8 mouse cellular contexts compared by ENCODE assay signal in the genomic region with DNA sequence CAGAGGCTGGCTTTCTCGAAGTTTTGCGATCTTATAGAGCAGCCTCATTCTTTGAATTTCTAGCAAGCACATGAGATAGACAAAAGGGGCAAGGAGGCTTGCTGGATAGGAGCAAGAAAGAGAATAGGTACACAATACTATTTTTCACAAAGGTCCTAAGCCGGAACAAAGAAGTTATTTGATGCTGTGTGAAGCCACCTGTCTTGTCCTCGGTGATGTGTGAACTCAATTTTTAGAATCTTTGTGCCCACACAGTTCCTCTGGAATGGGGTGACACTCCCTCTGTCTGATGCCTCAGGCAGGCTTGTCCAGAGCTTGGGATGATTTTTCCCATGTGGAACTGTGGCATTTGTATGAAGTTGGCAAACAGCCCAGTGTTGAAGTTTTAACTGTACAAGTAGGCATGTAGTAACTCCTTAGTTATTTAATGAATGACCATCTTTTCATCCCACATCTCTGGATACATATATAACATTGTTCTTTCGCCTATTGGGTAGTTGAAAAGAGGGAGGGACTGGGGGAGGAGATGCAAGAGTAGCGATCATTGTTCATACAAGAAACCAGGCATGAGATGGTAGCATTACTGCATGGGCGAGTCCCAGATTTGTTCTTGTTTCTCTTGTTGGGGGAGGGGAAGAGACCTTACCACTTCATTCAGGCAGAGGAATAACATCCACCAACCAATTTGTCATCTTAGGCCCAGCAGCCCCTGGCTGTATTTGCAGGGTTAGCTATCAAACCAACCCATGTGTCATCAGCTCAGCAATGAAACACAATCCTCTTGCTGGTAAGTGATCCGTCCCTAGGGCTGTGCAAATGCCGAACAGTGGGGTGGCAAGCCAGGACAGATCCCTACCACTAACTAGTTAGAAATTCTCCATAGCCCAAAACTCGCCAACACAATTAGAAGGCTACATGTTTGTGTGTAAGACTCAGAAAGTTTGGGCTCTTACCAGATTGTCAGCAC.
A peak's percentile ranks its signal among the peaks of the same experiment; 100 is the strongest.
DNase-seq lines count a peak whose midpoint lies in the region; ATAC-seq and TF ChIP-seq lines count a peak whose summit lies in the region.

No protein-coding gene starts in this region.

- H3K9me3 ChIP-seq in liver, embryonic 11.5 days (ENCODE audit: control insufficient read depth, low read length): no peaks in the 10 kb centered on the region
- H3K9me3 ChIP-seq in embryonic facial prominence, embryonic 13.5 days: no peaks in the 10 kb centered on the region
- H3K9me3 ChIP-seq in hindbrain, embryonic 13.5 days: no peaks in the 10 kb centered on the region
- H3K9me3 ChIP-seq in midbrain, postnatal 0 days (ENCODE audit: low read length): no peaks in the 10 kb centered on the region

- peaks cover 22% of the 10 kb centered on the region for H3K27me3 ChIP-seq in liver, embryonic 11.5 days (replicated peaks; ENCODE audit: control insufficient read depth, insufficient read depth, low read length)
- peaks cover 36% of the 10 kb centered on the region for H3K27me3 ChIP-seq in embryonic facial prominence, embryonic 13.5 days
- H3K27me3 ChIP-seq in hindbrain, embryonic 13.5 days: peaks cover 49% of the 10 kb centered on the region
- H3K27me3 ChIP-seq in midbrain, postnatal 0 days (ENCODE audit: insufficient read depth, low read length): no peaks in the 10 kb centered on the region

- no peak overlapping the region for H3K9ac ChIP-seq in liver, embryonic 11.5 days (ENCODE audit: low read depth, low read length)
- peak overlapping the region; percentile 71; the same call in 1 of the 2 replicates for H3K9ac ChIP-seq in embryonic facial prominence, embryonic 13.5 days
- H3K9ac ChIP-seq in hindbrain, embryonic 13.5 days: peak overlapping the region; percentile 29; the same call in 1 of the 2 replicates
- H3K9ac ChIP-seq in midbrain, postnatal 0 days (replicated peaks; ENCODE audit: low read length, poor library complexity, severe bottlenecking): no peak overlapping the region

- DNase-seq in liver, embryonic 11.5 days (ENCODE audit: low spot score): no peak
- no peak for DNase-seq in liver
- DNase-seq in midbrain, postnatal 0 days (ENCODE audit: low spot score): no peak
- DNase-seq in frontal cortex, postnatal 10 days (ENCODE audit: low spot score in 2 of 2): no peak

- peak overlapping the region; percentile 48; the same call in 1 of the 2 replicates for H3K4me3 ChIP-seq in liver, embryonic 11.5 days (ENCODE audit: low read depth, low read length)
- peak overlapping the region; percentile 54 for H3K4me3 ChIP-seq in embryonic facial prominence, embryonic 13.5 days
- peak overlapping the region; percentile 52 for H3K4me3 ChIP-seq in hindbrain, embryonic 13.5 days
- H3K4me3 ChIP-seq in midbrain, postnatal 0 days (ENCODE audit: low read depth, low read length): peak overlapping the region; percentile 46

- TF ChIP-seq CTCF in midbrain, postnatal 0 days (IDR thresholded peaks at IDR 0.05): no peak

- no peaks in the 10 kb centered on the region for H3K36me3 ChIP-seq in liver, embryonic 11.5 days (ENCODE audit: control insufficient read depth, insufficient read depth, low read length)
- no peaks in the 10 kb centered on the region for H3K36me3 ChIP-seq in embryonic facial prominence, embryonic 13.5 days
- H3K36me3 ChIP-seq in hindbrain, embryonic 13.5 days: no peaks in the 10 kb centered on the region
- no peaks in the 10 kb centered on the region for H3K36me3 ChIP-seq in midbrain, postnatal 0 days (ENCODE audit: insufficient read depth, low read length)

- H3K27ac ChIP-seq in liver, embryonic 11.5 days (ENCODE audit: low read depth, low read length): no peak overlapping the region
- peak overlapping the region; percentile 51; the same call in 1 of the 2 replicates for H3K27ac ChIP-seq in embryonic facial prominence, embryonic 13.5 days
- no peak overlapping the region; the same call in 1 of the 2 replicates for H3K27ac ChIP-seq in hindbrain, embryonic 13.5 days
- no peak overlapping the region for H3K27ac ChIP-seq in midbrain, postnatal 0 days (ENCODE audit: low read depth, low read length)

- H3K4me2 ChIP-seq in liver, embryonic 11.5 days: peak overlapping the region; percentile 61
- peak overlapping the region; percentile 68 for H3K4me2 ChIP-seq in embryonic facial prominence, embryonic 13.5 days
- H3K4me2 ChIP-seq in hindbrain, embryonic 13.5 days: peak overlapping the region; percentile 66
- peak overlapping the region; percentile 63 for H3K4me2 ChIP-seq in midbrain, postnatal 0 days (ENCODE audit: low read depth, low read length, poor library complexity, severe bottlenecking)

- WGBS in liver, embryonic 11.5 days: 57% methylated on average over 10 of the region's 10 CpGs
- WGBS in embryonic facial prominence, embryonic 13.5 days: 43% methylated on average over 10 of the region's 10 CpGs
- 29% methylated on average over 10 of the region's 10 CpGs for WGBS in hindbrain, embryonic 13.5 days
- 36% methylated on average over 10 of the region's 10 CpGs for WGBS in midbrain, postnatal 0 days

- H3K4me1 ChIP-seq in liver, embryonic 11.5 days (replicated peaks; ENCODE audit: control insufficient read depth, insufficient read depth, low read length): no peaks in the 10 kb centered on the region
- H3K4me1 ChIP-seq in embryonic facial prominence, embryonic 13.5 days: peaks cover 6% of the 10 kb centered on the region; the same call in 1 of the 2 replicates
- peaks cover 9% of the 10 kb centered on the region for H3K4me1 ChIP-seq in hindbrain, embryonic 13.5 days (replicated peaks)
- no peaks in the 10 kb centered on the region for H3K4me1 ChIP-seq in midbrain, postnatal 0 days (ENCODE audit: insufficient read depth, low read length)

- ATAC-seq in liver, embryonic 11.5 days (replicated peaks; ENCODE audit: low FRiP score): no peak
- peak; percentile 44; the same call in 1 of the 2 replicates for ATAC-seq in embryonic facial prominence, embryonic 13.5 days (ENCODE audit: insufficient number of reproducible peaks, insufficient read depth, low FRiP score, low TSS enrichment, low read depth)
- ATAC-seq in hindbrain, embryonic 13.5 days (ENCODE audit: low FRiP score): no peak
- ATAC-seq in midbrain, postnatal 0 days (ENCODE audit: low FRiP score): no peak
- no peak for ATAC-seq in CD4-positive, CD25-positive, alpha-beta regulatory T cell, adult 4 months
- ATAC-seq in cerebellum, adult (ENCODE audit: insufficient number of reproducible peaks, low FRiP score, low TSS enrichment): no peak

Comparison
In these comparisons a context has a peak if more than half of its experiments do, and no peak if none do; other contexts are left out.
1. H3K9ac ChIP-seq: peak in embryonic facial prominence, embryonic 13.5 days (single experiment) and hindbrain, embryonic 13.5 days (single experiment); none in liver, embryonic 11.5 days (single experiment) and midbrain, postnatal 0 days (single experiment).
2. Peak in every context shown above with its lines, with median percentiles within 50 percentile points of each other: H3K4me2 ChIP-seq and H3K4me3 ChIP-seq.